22 mouse cellular contexts compared by ENCODE assay signal in the genomic region with DNA sequence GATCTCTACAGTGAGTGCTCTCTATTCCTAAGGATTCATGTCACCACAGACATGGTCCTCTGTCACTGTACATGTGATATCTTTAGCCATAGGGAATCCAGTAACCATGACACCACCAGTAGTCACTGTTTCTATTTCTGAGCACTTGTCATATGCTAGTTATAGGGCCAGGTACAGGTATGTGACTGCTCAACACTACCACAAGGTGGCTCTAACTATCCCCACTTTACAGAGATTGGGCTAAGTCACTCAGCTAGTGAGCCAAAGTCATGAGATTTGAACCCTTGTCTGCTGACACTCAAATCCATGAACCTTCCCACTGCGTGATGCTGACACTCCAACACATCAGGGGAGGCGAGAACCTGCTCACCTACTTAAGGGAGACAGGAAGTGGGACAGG.
A peak's percentile ranks its signal among the peaks of the same experiment; 100 is the strongest.
DNase-seq lines count a peak whose midpoint lies in the region; ATAC-seq and TF ChIP-seq lines count a peak whose summit lies in the region.
"Had no signal": no experiment of that assay in that cellular context is flagged by ENCODE, and none has a peak within 500 bp of the region (broad histone marks: within the 10 kb centered on the region; RNA-seq: fewer than 3 reads in every experiment).

No protein-coding gene starts in this region.

- intact Hi-C loops in heart, adult 2 months (cut with DNase I), result loop anchor here (2.0 to 5.0 kb wide), 2 partner anchors 47 to 77 kb away; no protein-coding TSS in a partner anchor

- TF ChIP-seq POLR2A in heart, adult 2 months (IDR thresholded peaks at IDR 0.05; ENCODE audit: insufficient read depth, low read depth, low read length), result no peak
- TF ChIP-seq POLR2A in lung, adult 2 months (IDR thresholded peaks at IDR 0.05; ENCODE audit: borderline replicate concordance, extremely low read depth, low read depth, low read length), result no peak
- TF ChIP-seq POLR2A in CH12.LX (IDR thresholded peaks at IDR 0.05; ENCODE audit: low read depth, low read length), result no peak

- no peak for DNase-seq in heart, adult 2 months
- DNase-seq in heart, adult 18-20 months, result no peak
- DNase-seq in lung, embryonic 14.5 days, result peak; percentile 5
- DNase-seq in lung, adult 2 months, result no peak
- peak; percentile 23 for DNase-seq in CH12.LX (ENCODE audit: extremely low read depth)
- DNase-seq in induced T-regulatory cell, adult 2 months (ENCODE audit: low read depth), result peak; percentile 21
- DNase-seq in frontal cortex, postnatal 10 days (ENCODE audit: low spot score in 2 of 2), result no peak
- DNase-seq in B cell, adult 2 months, result no peak
- DNase-seq: adrenal gland, postnatal 25 days; cerebellum, adult 2 months; kidney, adult 9 months; lung, postnatal 4 days; right cerebral cortex, postnatal 4 days had no signal

- H3K27me3 ChIP-seq in heart, adult 2 months (ENCODE audit: control insufficient read depth, insufficient read depth, low read length), result no peaks in the 10 kb centered on the region
- no peaks in the 10 kb centered on the region for H3K27me3 ChIP-seq in lung, embryonic 14.5 days (ENCODE audit: insufficient read depth, low read length)
- H3K27me3 ChIP-seq in CH12.LX (replicated peaks), result peaks cover 34% of the 10 kb centered on the region
- H3K27me3 ChIP-seq: embryonic facial prominence, embryonic 13.5 days; liver, embryonic 15.5 days; midbrain, embryonic 13.5 days; neural tube, embryonic 15.5 days had no signal

- H3K4me3 ChIP-seq in heart, adult 2 months, result no peak overlapping the region
- no peak overlapping the region for H3K4me3 ChIP-seq in lung, embryonic 14.5 days (ENCODE audit: low read depth, low read length)
- no peak overlapping the region for H3K4me3 ChIP-seq in lung, adult 2 months (replicated peaks; ENCODE audit: extremely low read depth, low read depth, low read length)
- H3K4me3 ChIP-seq in CH12.LX (replicated peaks in 1 of 3; ENCODE audit: low read depth in 2 of 3, low read length in 2 of 3, poor library complexity in 1 of 3), result no peak overlapping the region
- H3K4me3 ChIP-seq: embryonic facial prominence, embryonic 13.5 days; heart, embryonic 12.5 days; limb, embryonic 10.5 days; liver, embryonic 15.5 days; midbrain, embryonic 13.5 days; myocyte; neural tube, embryonic 15.5 days had no signal

- no peaks in the 10 kb centered on the region for H3K36me3 ChIP-seq in heart, adult 2 months (ENCODE audit: control insufficient read depth, insufficient read depth, low read length)
- H3K36me3 ChIP-seq in lung, embryonic 14.5 days (ENCODE audit: insufficient read depth), result no peaks in the 10 kb centered on the region
- no peaks in the 10 kb centered on the region for H3K36me3 ChIP-seq in CH12.LX (replicated peaks in 1 of 2; ENCODE audit: control insufficient read depth in 1 of 2, insufficient read depth in 1 of 2, low read length in 1 of 2)
- H3K36me3 ChIP-seq: heart, embryonic 12.5 days; limb, embryonic 10.5 days; liver, embryonic 15.5 days; midbrain, embryonic 13.5 days; neural tube, embryonic 15.5 days had no signal

- in situ Hi-C loops in CH12.LX (cut with MboI; ENCODE audit: low pct_ligation_motif_present, low pct_unique_long_range_greater_than_20kb, low sequenced_read_pairs), result no loop called here

- TF ChIP-seq EP300 in heart, adult 2 months (IDR thresholded peaks at IDR 0.05; ENCODE audit: insufficient read depth, low read depth, low read length), result no peak
- no peak for TF ChIP-seq EP300 in CH12.LX (IDR thresholded peaks at IDR 0.05; ENCODE audit: low read length)

- H3K79me2 ChIP-seq in heart, adult 2 months (replicated peaks; ENCODE audit: control insufficient read depth, insufficient read depth, low read length), result no peaks in the 10 kb centered on the region
- H3K79me2 ChIP-seq in CH12.LX (replicated peaks; ENCODE audit: control insufficient read depth, extremely low read depth, insufficient read depth, poor library complexity, severe bottlenecking), result no peaks in the 10 kb centered on the region

- H3K4me2 ChIP-seq in lung, embryonic 14.5 days, result no peak overlapping the region
- no peak overlapping the region for H3K4me2 ChIP-seq in CH12.LX (ENCODE audit: insufficient read depth, low read depth, poor library complexity, severe bottlenecking)
- H3K4me2 ChIP-seq: embryonic facial prominence, embryonic 13.5 days; heart, embryonic 12.5 days; liver, embryonic 15.5 days; midbrain, embryonic 13.5 days; neural tube, embryonic 15.5 days had no signal

- TF ChIP-seq RAD21 in CH12.LX (IDR thresholded peaks at IDR 0.05; ENCODE audit: low read depth, low read length), result peak; percentile 58

- WGBS in heart, adult 2 months, result 80% methylated on average over 2 of the region's 2 CpGs
- WGBS in lung, embryonic 14.5 days, result 69% methylated on average over 2 of the region's 2 CpGs
- WGBS in lung, adult 2 months, result 63% methylated on average over 2 of the region's 2 CpGs

- H3K9ac ChIP-seq in heart, adult 2 months (ENCODE audit: low read depth, low read length), result no peak overlapping the region
- no peak overlapping the region for H3K9ac ChIP-seq in lung, embryonic 14.5 days
- H3K9ac ChIP-seq in CH12.LX (ENCODE audit: insufficient read depth, low read depth), result no peak overlapping the region
- H3K9ac ChIP-seq: embryonic facial prominence, embryonic 13.5 days; heart, embryonic 12.5 days; liver, embryonic 15.5 days; midbrain, embryonic 13.5 days; neural tube, embryonic 15.5 days had no signal

- no peaks in the 10 kb centered on the region for H3K4me1 ChIP-seq in heart, adult 2 months (ENCODE audit: control insufficient read depth, insufficient read depth, low read length)
- no peaks in the 10 kb centered on the region for H3K4me1 ChIP-seq in lung, embryonic 14.5 days (ENCODE audit: insufficient read depth)
- H3K4me1 ChIP-seq in lung, adult 2 months (ENCODE audit: control insufficient read depth, insufficient read depth, low read length), result no peaks in the 10 kb centered on the region
- H3K4me1 ChIP-seq in CH12.LX (ENCODE audit: control insufficient read depth in 1 of 2, insufficient read depth in 2 of 2), result no peaks in the 10 kb centered on the region
- H3K4me1 ChIP-seq: heart, embryonic 12.5 days; liver, embryonic 15.5 days; midbrain, embryonic 13.5 days; neural tube, embryonic 15.5 days had no signal

- H3K27ac ChIP-seq in heart, adult 2 months, result no peak overlapping the region
- H3K27ac ChIP-seq in lung, embryonic 14.5 days (ENCODE audit: low read depth), result no peak overlapping the region
- H3K27ac ChIP-seq in CH12.LX (ENCODE audit: insufficient read depth, low read depth), result no peak overlapping the region
- H3K27ac ChIP-seq: embryonic facial prominence, embryonic 13.5 days; limb, embryonic 10.5 days; liver, embryonic 15.5 days; midbrain, embryonic 13.5 days; neural tube, embryonic 15.5 days had no signal

- ATAC-seq in lung, embryonic 14.5 days (ENCODE audit: insufficient read depth), result no peak
- ATAC-seq: activated CD4-positive, CD25-positive, alpha-beta regulatory T cell, adult 4 months; hindbrain, embryonic 16.5 days; midbrain, embryonic 13.5 days had no signal

- dilution Hi-C loops in CH12.LX (cut with MboI; ENCODE audit: extremely low pct_ligation_motif_present, extremely low pct_unique_long_range_greater_than_20kb, low sequenced_read_pairs), result no loop called here

- TF ChIP-seq CTCF in heart, adult 2 months (IDR thresholded peaks at IDR 0.05), result peak; percentile 55
- TF ChIP-seq CTCF in lung, embryonic 14.5 days (IDR thresholded peaks at IDR 0.05; ENCODE audit: low read depth), result peak; percentile 42
- TF ChIP-seq CTCF in lung, adult 2 months (IDR thresholded peaks at IDR 0.05; ENCODE audit: insufficient read depth, low read length), result no peak
- peak; percentile 18 to 76; a peak in 3 of 4 replicates for TF ChIP-seq CTCF in CH12.LX (conservative IDR thresholded peaks at IDR 0.05 in 1 of 2, IDR thresholded peaks at IDR 0.05 in 1 of 2; ENCODE audit: low read depth in 2 of 2, low read length in 2 of 2)

- no peaks in the 10 kb centered on the region for H3K9me3 ChIP-seq in lung, embryonic 14.5 days (ENCODE audit: low read depth, low read length)
- H3K9me3 ChIP-seq in CH12.LX (replicated peaks; ENCODE audit: low read length), result peaks cover 23% of the 10 kb centered on the region
- H3K9me3 ChIP-seq: limb, embryonic 10.5 days; liver, embryonic 15.5 days; neural tube, embryonic 15.5 days had no signal

TF ChIP-seq in CH12.LX, 34 proteins besides CTCF, POLR2A, EP300 and RAD21:
- TF ChIP-seq SMC3 (IDR thresholded peaks at IDR 0.05; ENCODE audit: low read depth, low read length) (peak; percentile 82), PAX5 (IDR thresholded peaks at IDR 0.05; ENCODE audit: low read length) (no peak)

Comparison
In these comparisons a context has a peak if more than half of its experiments do, and no peak if none do; other contexts are left out.
1. DNase-seq: peak in lung, embryonic 14.5 days (single experiment), CH12.LX (single experiment) and induced T-regulatory cell, adult 2 months (single experiment); none in heart, adult 2 months (0 of 2), heart, adult 18-20 months (0 of 2), lung, adult 2 months (single experiment), frontal cortex, postnatal 10 days (0 of 2) and B cell, adult 2 months (0 of 2).